Mouse (Mus musculus) limb, embryonic 15.5 days (tissue): ENCODE measurements around the gene Cd300ld5. TPM values are rescaled to one million over a fixed set of nuclear protein-coding genes. Genes with fewer than 3 reads are reported as not detected.
"Not testable (repeated sequence)": the region's sequence is repeated elsewhere in the genome, so short reads cannot be mapped to it uniquely, and the experiment has no call there.

ENCODE experiments used
- ATAC-seq: fragments of 200-750 bp; cut with Nextera tagmentation; 2 replicates; pipeline ENCODE4 v1.8.0; 2017; ENCODE audit warnings: low read depth, moderate TSS enrichment; ENCODE audit not compliant: insufficient number of reproducible peaks, low FRiP score, low TSS enrichment
- H3K27ac ChIP-seq: fragments of 300-500 bp; sonication (generic); 2 replicates; pipeline ENCODE4 v1.5.1; 2015; ENCODE audit warnings: moderate library complexity, mild to moderate bottlenecking, inconsistent platforms
- H3K27me3 ChIP-seq: fragments of 300-500 bp; sonication (generic); 2 replicates; pipeline ENCODE4 v1.6.1; 2015; ENCODE audit warnings: inconsistent platforms
- H3K36me3 ChIP-seq: fragments of 300-500 bp; sonication (generic); 2 replicates; pipeline ENCODE4 v1.6.1; 2015; ENCODE audit warnings: inconsistent platforms
- H3K4me1 ChIP-seq: fragments of 300-500 bp; sonication (generic); 2 replicates; pipeline ENCODE4 v1.6.1; 2015; ENCODE audit warnings: inconsistent platforms
- H3K4me2 ChIP-seq: fragments of 300-500 bp; sonication (generic); 2 replicates; pipeline ENCODE4 v1.6.1; 2015; ENCODE audit warnings: mild to moderate bottlenecking, inconsistent platforms
- H3K4me3 ChIP-seq: fragments of 300-500 bp; sonication (generic); 2 replicates; pipeline ENCODE4 v1.5.1; 2015; ENCODE audit warnings: mild to moderate bottlenecking, inconsistent platforms
- H3K9ac ChIP-seq: fragments of 300-500 bp; sonication (generic); 2 replicates; pipeline ENCODE4 v1.6.1; 2015; ENCODE audit warnings: inconsistent platforms
- H3K9me3 ChIP-seq: fragments of 300-500 bp; sonication (generic); 2 replicates; pipeline ENCODE4 v1.6.1; 2016; ENCODE audit warnings: inconsistent platforms
- WGBS: fragments of 180-500 bp; shearing (Covaris S2); methylation state at CpG from one replicate; pipeline ENCODE4 v1.1.7; 2015; 5-methylcytosine and 5-hydroxymethylcytosine counted together
- polyA plus RNA-seq: library from polyadenylated mRNA; unstranded; fragments of >200 nt; fragmentation: Nextera tagmentation; extraction: Ambion mirVana; gene quantifications from 2 replicates; pipeline ENCODE4 v1.2.1, GENCODE M21; 2015

Cd300ld5 gene
- polyA plus RNA-seq, 1 experiment from 2014 or later: not detected

GRCm38 (mm10) chr11:115026912-115027311, 10.7 kb downstream of the Cd300ld5 start, which contains the start of gene Cd300ld4:
Gene Cd300ld4, minus strand, starts transcription at chr11:115027012.
- H3K27ac ChIP-seq, H3K4me3 ChIP-seq, H3K27me3 ChIP-seq, ATAC-seq, H3K4me1 ChIP-seq, H3K9ac ChIP-seq, H3K36me3 ChIP-seq, H3K4me2 ChIP-seq, H3K9me3 ChIP-seq: not testable (repeated sequence)
- no CpG with 5 or more reads among the region's 6 CpGs for WGBS

GRCm38 (mm10) chr11:115016093-115016492, 21.5 kb downstream of the Cd300ld5 start, which contains the start of gene Cd300ld2:
Gene Cd300ld2, minus strand, starts transcription at chr11:115016193.
- WGBS: no CpG with 5 or more reads among the region's 7 CpGs
- H3K27ac ChIP-seq, ATAC-seq: not testable (repeated sequence)

GRCm38 (mm10) chr11:115004070-115004469, 33.5 kb downstream of the Cd300ld5 start:
- Histone ChIP-seq H3K27me3 (no peaks in the 10 kb centered on the region), H3K9ac (no peak overlapping the region), H3K4me1 (no peaks in the 10 kb centered on the region), H3K27ac (no peak overlapping the region), H3K4me3 (no peak overlapping the region), H3K4me2 (no peak overlapping the region), H3K9me3 (no peaks in the 10 kb centered on the region), H3K36me3 (no peaks in the 10 kb centered on the region)
- 80% methylated on average over 5 of the region's 5 CpGs for WGBS
- no peak for ATAC-seq

More at GRCm38 (mm10) chr11:115016093-115016492, 21.5 kb downstream of the Cd300ld5 start, which contains the start of gene Cd300ld2:
- not testable (repeated sequence) for H3K4me1 ChIP-seq, H3K4me2 ChIP-seq, H3K4me3 ChIP-seq, H3K27me3 ChIP-seq, H3K9ac ChIP-seq, H3K9me3 ChIP-seq, H3K36me3 ChIP-seq

GRCm38 (mm10) chr11:115001474-115002040, 36.0 kb downstream of the Cd300ld5 start, which contains the start of gene Cd300c2:
Gene Cd300c2, minus strand, starts transcription at chr11:115001880.
- H3K4me2 ChIP-seq: no peak within 1 kb of the TSS
- no peaks in the 10 kb centered on the region for H3K27me3 ChIP-seq
- H3K9ac ChIP-seq: no peak within 1 kb of the TSS
- no peaks in the 10 kb centered on the region for H3K36me3 ChIP-seq
- WGBS: 84% methylated on average over 7 of the region's 7 CpGs
- ATAC-seq: no peak
- H3K27ac ChIP-seq: no peak within 1 kb of the TSS
- no peak within 1 kb of the TSS for H3K4me3 ChIP-seq
- H3K9me3 ChIP-seq: no peaks in the 10 kb centered on the region
- H3K4me1 ChIP-seq: no peaks in the 10 kb centered on the region

GRCm38 (mm10) chr11:114989793-114990192, 47.8 kb downstream of the Cd300ld5 start, which contains the start of gene Cd300ld:
Gene Cd300ld, minus strand, starts transcription at chr11:114989922.
- Histone ChIP-seq H3K4me2 (no peak within 1 kb of the TSS), H3K27ac (no peak within 1 kb of the TSS), H3K4me1 (no peaks in the 10 kb centered on the region), H3K9ac (no peak within 1 kb of the TSS), H3K4me3 (no peak within 1 kb of the TSS), H3K36me3 (no peaks in the 10 kb centered on the region), H3K9me3 (no peaks in the 10 kb centered on the region), H3K27me3 (no peaks in the 10 kb centered on the region)
- no peak for ATAC-seq
- WGBS: 77% methylated on average over 4 of the region's 4 CpGs

GRCm38 (mm10) chr11:114981866-114982265, 55.7 kb downstream of the Cd300ld5 start:
- no peak overlapping the region for H3K27ac ChIP-seq
- WGBS: 76% methylated on average over 4 of the region's 4 CpGs
- no peak overlapping the region for H3K4me2 ChIP-seq
- no peaks in the 10 kb centered on the region for H3K4me1 ChIP-seq
- H3K27me3 ChIP-seq: no peaks in the 10 kb centered on the region
- no peak overlapping the region for H3K9ac ChIP-seq
- ATAC-seq: no peak
- H3K36me3 ChIP-seq: no peaks in the 10 kb centered on the region
- H3K4me3 ChIP-seq: no peak overlapping the region
- H3K9me3 ChIP-seq: 0 out of 2 replicates have a peak, but pooled peaks cover 3% of the 10 kb centered on the region

Other genes with a start within 250 kb of the Cd300ld5 start
- 0.86 and 1.7 TPM in 2 replicates for gene Btbd17, start 241.8 kb downstream of the Cd300ld5 start, polyA plus RNA-seq
- gene Gpr142, start 238.8 kb downstream of the Cd300ld5 start, polyA plus RNA-seq: not detected in 2 replicates
- 38.6 and 41.0 TPM in 2 replicates for gene Gprc5c, start 186.6 kb downstream of the Cd300ld5 start, polyA plus RNA-seq
- 1.8 and 2.9 TPM in 2 replicates for gene Cd300a, start 147.7 kb downstream of the Cd300ld5 start, polyA plus RNA-seq
- gene Cd300lb, start 103.4 kb downstream of the Cd300ld5 start, polyA plus RNA-seq: 0.46 and 1.2 TPM in 2 replicates
- gene Cd300c, start 68.6 kb downstream of the Cd300ld5 start, polyA plus RNA-seq: not detected in 2 replicates
- gene Cd300ld, start 47.8 kb downstream of the Cd300ld5 start, polyA plus RNA-seq: 0.15 and 0.38 TPM in 2 replicates
- 2.8 and 3.0 TPM in 2 replicates for gene Cd300c2, start 35.9 kb downstream of the Cd300ld5 start, polyA plus RNA-seq
- gene Cd300ld2, start 21.6 kb downstream of the Cd300ld5 start, polyA plus RNA-seq: not detected in 2 replicates
- not detected in 2 replicates for gene Cd300ld4, start 10.8 kb downstream of the Cd300ld5 start, polyA plus RNA-seq
- gene Cd300ld3, start 10.6 kb upstream of the Cd300ld5 start, polyA plus RNA-seq: not detected in 2 replicates
- 0.09 TPM in 1 of 2 replicates, not detected in the other for gene Cd300e, start 24.4 kb upstream of the Cd300ld5 start, polyA plus RNA-seq
- gene Rab37, start 53.7 kb upstream of the Cd300ld5 start, polyA plus RNA-seq: 2.1 and 2.5 TPM in 2 replicates
- gene Cd300lf, start 96.2 kb upstream of the Cd300ld5 start, polyA plus RNA-seq: 0.46 and 0.65 TPM in 2 replicates
- gene Slc9a3r1, start 125.6 kb upstream of the Cd300ld5 start, polyA plus RNA-seq: 41.8 and 43.9 TPM in 2 replicates
- 15.8 and 15.9 TPM in 2 replicates for gene Tmem104, start 149.7 kb upstream of the Cd300ld5 start, polyA plus RNA-seq
- gene Nat9, start 150.1 kb upstream of the Cd300ld5 start, polyA plus RNA-seq: 23.6 and 27.3 TPM in 2 replicates
- gene Grin2c, start 229.5 kb upstream of the Cd300ld5 start, polyA plus RNA-seq: 0.05 TPM in 1 of 2 replicates, not detected in the other
- 15.2 and 16.6 TPM in 2 replicates for gene Fdxr, start 239.3 kb upstream of the Cd300ld5 start, polyA plus RNA-seq